Mouse (Mus musculus) adrenal gland, postnatal 25 days (tissue): ENCODE data around the gene Zfp787. TPM values are rescaled to one million over a fixed set of nuclear protein-coding genes. Genes with fewer than 3 reads are reported as not detected.

Source experiments
- DNase-seq: peaks from one replicate; pipeline ENCODE4 v3.0.0; 2021; ENCODE audit warnings: mixed read lengths
- total RNA-seq: library from RNA; stranded (reverse); gene quantifications from 2 replicates; pipeline ENCODE4 v1.2.3, GENCODE M21; 2021

The Zfp787 gene
- total RNA-seq, 1 experiment from 2014 or later = 58.0 TPM

DNA sequence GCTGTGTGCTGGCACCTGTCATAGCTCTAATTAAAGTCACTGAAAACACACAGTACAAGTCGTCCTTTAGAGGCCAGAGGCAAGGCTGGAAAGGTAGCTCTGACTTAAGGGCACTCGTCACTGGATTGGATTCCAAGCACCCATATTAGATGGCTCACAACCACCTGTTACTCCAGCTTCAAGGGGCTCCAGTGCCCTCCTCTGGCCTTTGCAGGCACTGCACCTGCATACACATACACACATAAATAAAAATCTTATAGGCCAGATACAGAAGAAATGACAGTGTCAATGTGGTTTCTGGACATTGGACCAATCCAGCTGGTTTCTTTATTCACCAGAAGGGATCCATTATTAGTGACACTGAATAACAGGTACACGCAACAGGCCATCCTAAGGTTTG lies 36.3 kb downstream of the Zfp787 start:
- DNase-seq = no peak

Other genes starting within 250 kb of the Zfp787 start
- gene Vmn1r65, start 145.0 kb downstream of the Zfp787 start, total RNA-seq = not detected in 2 replicates
- not detected in 2 replicates for gene Nlrp4c, start 110.8 kb downstream of the Zfp787 start, total RNA-seq
- gene Zfp444, start 16.2 kb upstream of the Zfp787 start, total RNA-seq = 21.6 and 31.8 TPM in 2 replicates
- not detected in 2 replicates for gene Galp, start 41.1 kb upstream of the Zfp787 start, total RNA-seq
- gene Zscan5b, start 66.3 kb upstream of the Zfp787 start, total RNA-seq = not detected in 2 replicates
- not detected in 2 replicates for gene Epp13, start 96.7 kb upstream of the Zfp787 start, total RNA-seq
- 6.7 and 9.7 TPM in 2 replicates for gene Zfp667, start 130.6 kb upstream of the Zfp787 start, total RNA-seq
- 2.9 and 3.9 TPM in 2 replicates for gene Zfp583, start 175.3 kb upstream of the Zfp787 start, total RNA-seq
- 0.62 and 0.94 TPM in 2 replicates for gene Gm3854, start 187.8 kb upstream of the Zfp787 start, total RNA-seq
- gene Zfp78, start 207.3 kb upstream of the Zfp787 start, total RNA-seq = 3.6 and 4.7 TPM in 2 replicates
- 3.9 and 4.6 TPM in 2 replicates for gene Zfp28, start 227.3 kb upstream of the Zfp787 start, total RNA-seq
- not detected in 2 replicates for gene Smim17, start 242.7 kb upstream of the Zfp787 start, total RNA-seq